Mouse (Mus musculus): ENCODE results near the gene Gmnn. TPM values are rescaled to one million over a fixed set of nuclear protein-coding genes. Genes with fewer than 3 reads are reported as not detected.

Gmnn gene
- total and polyA plus RNA-seq, 3 experiments: 127 to 155 (median 129) TPM

DNA sequence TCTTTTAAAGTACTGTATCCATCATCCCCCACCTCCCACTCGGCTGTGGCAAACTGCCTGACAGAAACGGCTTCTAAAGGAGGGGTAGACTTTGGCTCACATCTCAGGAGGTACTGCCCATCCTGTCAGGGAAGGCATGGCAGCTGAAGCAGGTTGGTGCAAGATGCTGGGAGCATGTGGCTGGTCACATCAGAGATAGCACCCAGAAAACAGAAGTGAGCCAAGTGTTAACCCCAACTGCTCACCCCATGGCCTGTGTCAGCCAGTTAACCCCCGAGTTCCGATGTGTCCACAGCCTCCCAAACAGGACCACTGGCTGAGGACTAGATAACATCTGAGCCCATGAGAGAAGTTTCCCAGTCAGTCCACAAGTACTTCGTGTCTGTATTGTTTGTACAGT lies 46.1 kb downstream of the Gmnn start:
- Histone ChIP-seq H3K79me2 (ENCODE audit: control insufficient read depth, insufficient read depth, low read length, poor library complexity) (no peaks in the 10 kb centered on the region), H3K9me3 (replicated peaks; ENCODE audit: insufficient read depth, low read length) (no peaks in the 10 kb centered on the region), H3K4me3 (ENCODE audit: control insufficient read depth in 1 of 2, insufficient read depth in 1 of 2, low read depth in 2 of 2, low read length in 2 of 2) (no peak overlapping the region), H3K36me3 (ENCODE audit: control insufficient read depth in 1 of 2, insufficient read depth in 2 of 2, low read length in 2 of 2) (peaks cover 0 to 4% of the 10 kb centered on the region in 2 experiments; a peak in 2 of 4 replicates), H3K9ac (ENCODE audit: control insufficient read depth, low read depth, low read length, poor library complexity, severe bottlenecking) (no peak overlapping the region), H3K27me3 (ENCODE audit: control insufficient read depth in 1 of 2, insufficient read depth in 2 of 2, low read length in 2 of 2) (no peaks in the 10 kb centered on the region), H3K27ac (ENCODE audit: control insufficient read depth, low read depth, low read length) (no peak overlapping the region), H3K4me1 (ENCODE audit: control insufficient read depth in 1 of 2, insufficient read depth in 2 of 2, low read length in 2 of 2) (no peaks in the 10 kb centered on the region)
- no peak for TF ChIP-seq USF2 (IDR thresholded peaks at IDR 0.05; ENCODE audit: borderline replicate concordance in 1 of 2, insufficient read depth in 1 of 2, low read depth in 1 of 2, low read length in 2 of 2)
- TF ChIP-seq USF1 (IDR thresholded peaks at IDR 0.05; ENCODE audit: low read depth, low read length): no peak
- TF ChIP-seq MXI1 (IDR thresholded peaks at IDR 0.05; ENCODE audit: low read depth, low read length): no peak
- TF ChIP-seq SMC3 (IDR thresholded peaks at IDR 0.05; ENCODE audit: low read depth, low read length): no peak
- no peak for TF ChIP-seq ELF1 (IDR thresholded peaks at IDR 0.05; ENCODE audit: low read depth, low read length)
- TF ChIP-seq JUND (IDR thresholded peaks at IDR 0.05; ENCODE audit: low read depth, low read length): no peak
- TF ChIP-seq CHD1 (IDR thresholded peaks at IDR 0.05; ENCODE audit: low read depth, low read length): no peak
- TF ChIP-seq UBTF (IDR thresholded peaks at IDR 0.05; ENCODE audit: borderline replicate concordance, insufficient read depth, low read depth, low read length): no peak
- no peak for DNase-seq (ENCODE audit: low read depth, low spot score)

DNA sequence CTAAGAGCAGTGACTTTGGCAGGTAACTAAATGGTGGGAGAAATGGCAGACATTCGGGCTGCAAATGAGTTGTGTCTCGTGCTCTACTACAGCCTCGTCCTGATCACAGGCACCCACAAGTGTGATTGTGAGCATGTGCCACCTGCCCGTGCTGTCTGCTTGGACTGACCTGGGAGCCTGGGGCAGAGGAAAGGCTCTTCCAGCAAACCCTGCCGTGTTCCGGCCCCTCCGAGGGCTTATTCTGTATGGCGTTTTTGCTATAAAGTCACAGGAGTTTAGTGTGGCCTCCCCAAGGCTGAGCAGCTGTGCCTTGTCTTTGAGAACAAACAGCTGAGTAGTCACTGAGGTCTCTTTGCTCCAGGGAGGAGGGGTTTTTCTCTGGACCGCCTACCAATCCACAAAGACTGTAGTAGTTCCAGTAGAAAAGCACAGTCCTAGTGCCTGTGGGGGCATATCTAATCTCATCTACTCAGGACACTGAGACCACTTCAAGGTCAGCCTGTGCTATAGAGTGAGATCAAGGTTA lies 47.3 kb downstream of the Gmnn start:
- no peak for TF ChIP-seq UBTF (IDR thresholded peaks at IDR 0.05; ENCODE audit: borderline replicate concordance, insufficient read depth, low read depth, low read length)
- no peak for TF ChIP-seq ZMIZ1 (IDR thresholded peaks at IDR 0.05; ENCODE audit: low read depth, low read length)
- TF ChIP-seq GABPA (IDR thresholded peaks at IDR 0.05; ENCODE audit: low read depth, low read length): no peak
- TF ChIP-seq ELF1 (IDR thresholded peaks at IDR 0.05; ENCODE audit: low read depth, low read length): no peak
- no peak for TF ChIP-seq POLR2AphosphoS2 (IDR thresholded peaks at IDR 0.05; ENCODE audit: low read length)
- TF ChIP-seq MEF2A (IDR thresholded peaks at IDR 0.05; ENCODE audit: extremely low read depth, insufficient replicate concordance, low read depth, low read length, poor library complexity, severe bottlenecking): no peak
- no peak for TF ChIP-seq RCOR1 (IDR thresholded peaks at IDR 0.05; ENCODE audit: low read depth, low read length)
- no peak for TF ChIP-seq MAX (IDR thresholded peaks at IDR 0.05; ENCODE audit: low read length)
- no peak for TF ChIP-seq GATA1 (IDR thresholded peaks at IDR 0.05; ENCODE audit: low read depth, low read length)
- no peak for TF ChIP-seq SIN3A (IDR thresholded peaks at IDR 0.05; ENCODE audit: low read length)
- Histone ChIP-seq H3K9ac (ENCODE audit: control insufficient read depth, low read depth, low read length, poor library complexity, severe bottlenecking) (no peak overlapping the region), H3K36me3 (ENCODE audit: control insufficient read depth in 1 of 2, insufficient read depth in 2 of 2, low read length in 2 of 2) (peaks cover 0 to 8% of the 10 kb centered on the region in 2 experiments; a peak in 2 of 4 replicates), H3K27me3 (ENCODE audit: control insufficient read depth in 1 of 2, insufficient read depth in 2 of 2, low read length in 2 of 2) (no peaks in the 10 kb centered on the region), H3K9me3 (replicated peaks; ENCODE audit: insufficient read depth, low read length) (no peaks in the 10 kb centered on the region), H3K79me2 (ENCODE audit: control insufficient read depth, insufficient read depth, low read length, poor library complexity) (no peaks in the 10 kb centered on the region), H3K4me3 (ENCODE audit: control insufficient read depth in 1 of 2, insufficient read depth in 1 of 2, low read depth in 2 of 2, low read length in 2 of 2) (no peak overlapping the region), H3K4me1 (ENCODE audit: control insufficient read depth in 1 of 2, insufficient read depth in 2 of 2, low read length in 2 of 2) (no peaks in the 10 kb centered on the region), H3K27ac (ENCODE audit: control insufficient read depth, low read depth, low read length) (no peak overlapping the region)
- DNase-seq (ENCODE audit: low read depth, low spot score): no peak
